Mouse (Mus musculus) R1 (cell line): ENCODE data around the gene Pcnt.

Source experiments
- DNase-seq: peaks from one replicate; pipeline ENCODE4 v3.0.0-alpha.2; 2018; ENCODE audit warnings: low read depth, low spot score

Gene Pcnt

DNA sequence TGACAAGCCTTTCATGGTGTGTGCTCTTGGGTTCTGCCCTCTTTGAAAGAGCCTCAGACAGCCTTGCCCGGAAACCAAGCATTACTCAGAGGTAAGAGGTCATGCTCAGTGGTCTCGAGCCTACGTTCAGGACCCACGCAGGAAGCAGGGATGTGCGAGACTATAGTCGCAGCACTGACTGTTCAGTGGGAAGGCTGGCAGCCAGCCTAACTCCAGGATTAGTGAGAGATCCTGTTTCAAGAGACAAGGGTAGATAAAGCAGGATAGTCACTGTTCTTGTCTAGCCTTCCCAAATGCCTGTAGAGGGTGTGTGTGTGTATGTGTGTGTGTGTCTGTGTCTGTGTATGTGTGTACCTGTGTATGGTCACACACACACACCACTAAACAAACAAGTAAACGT lies 126.4 kb downstream of the Pcnt start:
- no peak for DNase-seq

DNA sequence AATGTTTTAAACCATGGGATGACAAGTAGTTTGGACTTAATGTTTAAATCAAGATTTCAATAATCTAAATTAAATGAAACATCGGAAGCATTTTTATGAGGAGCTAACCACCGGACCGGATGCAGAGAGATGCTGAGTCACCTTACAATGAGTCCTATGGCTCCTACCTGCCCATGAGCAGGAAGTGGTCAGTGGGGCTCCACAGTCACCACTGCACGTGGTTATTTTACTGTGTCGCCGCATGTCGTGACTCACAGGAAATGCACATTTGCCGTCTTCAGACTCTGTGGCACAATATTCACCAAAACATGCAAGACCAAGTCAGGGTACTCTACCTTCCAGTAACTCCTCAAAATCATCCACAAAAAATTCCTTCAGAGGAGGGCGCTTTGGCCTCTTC lies 135.8 kb downstream of the Pcnt start:
- DNase-seq = no peak
